Mouse (Mus musculus): Measurements from ENCODE around the gene Gm49380.
"Not testable (repeated sequence)": the region's sequence is repeated elsewhere in the genome, so short reads cannot be mapped to it uniquely, and the experiment has no call there.

Gene Gm49380

GRCm38 (mm10) chr9:44125546-44126428 is 12.5 kb upstream of the Gm49380 start:
- DNase-seq (ENCODE audit: low read depth, low spot score) = peak; percentile 84

GRCm38 (mm10) chr9:44125026-44125425 is 11.7 kb upstream of the Gm49380 start:
- no peak for DNase-seq (ENCODE audit: low read depth, low spot score)

GRCm38 (mm10) chr9:44124317-44124716 is 11.0 kb upstream of the Gm49380 start:
- peak; percentile 38 for DNase-seq (ENCODE audit: low read depth, low spot score)

GRCm38 (mm10) chr9:44119948-44120465 is 6.7 kb upstream of the Gm49380 start:
- DNase-seq (ENCODE audit: low read depth, low spot score) = no peak

- DNase-seq (ENCODE audit: low read depth, low spot score) = peak; percentile 49
These were observed 5.7 kb upstream of the Gm49380 start for GRCm38 (mm10) chr9:44119011-44119410.

GRCm38 (mm10) chr9:44116182-44116581 is 2.9 kb upstream of the Gm49380 start:
- DNase-seq (ENCODE audit: low read depth, low spot score) = no peak

GRCm38 (mm10) chr9:44115599-44115998 is 2.3 kb upstream of the Gm49380 start:
- peak; percentile 39 for DNase-seq (ENCODE audit: low read depth, low spot score)

GRCm38 (mm10) chr9:44114453-44114852 is 1.2 kb upstream of the Gm49380 start:
- no peak for DNase-seq (ENCODE audit: low read depth, low spot score)

GRCm38 (mm10) chr9:44111909-44112308 is 1.4 kb downstream of the Gm49380 start:
- DNase-seq (ENCODE audit: low read depth, low spot score) = not testable (repeated sequence)

- peak; percentile 76 for DNase-seq (ENCODE audit: low read depth, low spot score)
These were observed 3.8 kb downstream of the Gm49380 start for GRCm38 (mm10) chr9:44109360-44110095.

- no peak for DNase-seq (ENCODE audit: low read depth, low spot score)
These were observed 4.8 kb downstream of the Gm49380 start for GRCm38 (mm10) chr9:44108269-44109055.

GRCm38 (mm10) chr9:44107557-44108179 is 5.6 kb downstream of the Gm49380 start:
- DNase-seq (ENCODE audit: low read depth, low spot score) = no peak

GRCm38 (mm10) chr9:44107110-44107509 is 6.2 kb downstream of the Gm49380 start, which contains the start of gene C1qtnf5:
Gene C1qtnf5 (plus strand): TSS chr9:44107245.
- no peak for DNase-seq (ENCODE audit: low read depth, low spot score)

- DNase-seq (ENCODE audit: low read depth, low spot score) = no peak
These were observed 6.7 kb downstream of the Gm49380 start for GRCm38 (mm10) chr9:44106596-44106995.

GRCm38 (mm10) chr9:44106182-44106581 is 7.1 kb downstream of the Gm49380 start:
- DNase-seq (ENCODE audit: low read depth, low spot score) = no peak

- no peak for DNase-seq (ENCODE audit: low read depth, low spot score)
These were observed 7.5 kb downstream of the Gm49380 start for GRCm38 (mm10) chr9:44105781-44106180.

GRCm38 (mm10) chr9:44104881-44105280 is 8.4 kb downstream of the Gm49380 start:
- DNase-seq (ENCODE audit: low read depth, low spot score) = no peak

- no peak for DNase-seq (ENCODE audit: low read depth, low spot score)
These were observed 11.8 kb downstream of the Gm49380 start, which contains the start of gene Mfrp for GRCm38 (mm10) chr9:44101490-44101889. Gene Mfrp (plus strand): TSS chr9:44101729.

- DNase-seq (ENCODE audit: low read depth, low spot score) = no peak
These were observed 16.8 kb downstream of the Gm49380 start for GRCm38 (mm10) chr9:44096536-44096935.

- DNase-seq (ENCODE audit: low read depth, low spot score) = no peak
These were observed 17.5 kb downstream of the Gm49380 start for GRCm38 (mm10) chr9:44095781-44096180.

GRCm38 (mm10) chr9:44094737-44095136 is 18.6 kb downstream of the Gm49380 start:
- DNase-seq (ENCODE audit: low read depth, low spot score) = no peak

Data from CD4-positive helper T cell, adult 2 months (primary cell).